Mouse (Mus musculus) layer of hippocampus, postnatal 25 days (tissue): ENCODE results near the gene Aldh3a2. TPM values are rescaled to one million over a fixed set of nuclear protein-coding genes. Genes with fewer than 3 reads are reported as not detected.
"Not testable (repeated sequence)": the region's sequence is repeated elsewhere in the genome, so short reads cannot be mapped to it uniquely, and the experiment has no call there.

Source experiments
- DNase-seq, 2 experiments: peaks; one replicate each; pipeline ENCODE4 v3.0.0; 2022; ENCODE audit warnings: mixed read lengths in 2 of 2, low spot score in 1 of 2; ENCODE audit errors: extremely low spot score in 1 of 2
- total RNA-seq, 2 experiments: library from RNA; stranded (reverse); gene quantifications; 2 replicates each; pipeline ENCODE4 v1.2.3; 2021

The Aldh3a2 gene
- total RNA-seq, result 10 to 100 TPM; 56.1 to 63.8 TPM

GRCm38 (mm10) chr11:61266551-61267533 is at the start of gene Aldh3a2:
Gene Aldh3a2 (minus strand): TSS chr11:61267464.
- DNase-seq, result peak; percentile 80 to 88

- no peak for DNase-seq
These were observed 49.6 kb upstream of the Aldh3a2 start for GRCm38 (mm10) chr11:61316864-61317263.

GRCm38 (mm10) chr11:61310321-61310720 is 43.1 kb upstream of the Aldh3a2 start:
- no peak for DNase-seq

- DNase-seq, result no peak
These were observed 42.6 kb upstream of the Aldh3a2 start for GRCm38 (mm10) chr11:61309831-61310230.

GRCm38 (mm10) chr11:61307795-61308194 is 40.5 kb upstream of the Aldh3a2 start:
- no peak for DNase-seq

GRCm38 (mm10) chr11:61305377-61305776 is 38.1 kb upstream of the Aldh3a2 start:
- peak in 1 of 2 experiments; percentile 42 for DNase-seq

GRCm38 (mm10) chr11:61304535-61304934 is 37.3 kb upstream of the Aldh3a2 start:
- not testable (repeated sequence) for DNase-seq

- DNase-seq, result no peak
These were observed 33.6 kb upstream of the Aldh3a2 start for GRCm38 (mm10) chr11:61300716-61301392.

- no peak for DNase-seq
These were observed 32.9 kb upstream of the Aldh3a2 start for GRCm38 (mm10) chr11:61300205-61300604.

- no peak for DNase-seq
These were observed 30.6 kb upstream of the Aldh3a2 start for GRCm38 (mm10) chr11:61297901-61298300.

- DNase-seq, result no peak
These were observed 30.1 kb upstream of the Aldh3a2 start for GRCm38 (mm10) chr11:61297326-61297725.

- no peak for DNase-seq
These were observed 29.3 kb upstream of the Aldh3a2 start for GRCm38 (mm10) chr11:61296556-61296955.

GRCm38 (mm10) chr11:61295556-61295955 is 28.3 kb upstream of the Aldh3a2 start:
- DNase-seq, result no peak

GRCm38 (mm10) chr11:61294431-61294830 is 27.2 kb upstream of the Aldh3a2 start:
- DNase-seq, result no peak

- DNase-seq, result no peak
These were observed 26.0 kb upstream of the Aldh3a2 start for GRCm38 (mm10) chr11:61293251-61293650.

GRCm38 (mm10) chr11:61284323-61284722 is 17.1 kb upstream of the Aldh3a2 start:
- DNase-seq, result no peak

GRCm38 (mm10) chr11:61283414-61284049 is 16.3 kb upstream of the Aldh3a2 start:
- DNase-seq, result no peak

- no peak for DNase-seq
These were observed 11.3 kb upstream of the Aldh3a2 start for GRCm38 (mm10) chr11:61278445-61279077.

GRCm38 (mm10) chr11:61277937-61278336 is 10.7 kb upstream of the Aldh3a2 start:
- DNase-seq, result no peak

- no peak for DNase-seq
These were observed 9.2 kb upstream of the Aldh3a2 start for GRCm38 (mm10) chr11:61276482-61276881.
